Mouse (Mus musculus) bone marrow macrophage, adult 2 months (primary cell): ENCODE data around the gene Ppp1r12a.

Experiments used
- CTCF ChIP-seq: IDR thresholded peaks from 2 replicates; pipeline ENCODE4 v1.5.1; 2012; ENCODE audit warnings: low read depth, mild to moderate bottlenecking, low read length, moderate library complexity
- POLR2A ChIP-seq: IDR thresholded peaks from 2 replicates; pipeline ENCODE4 v1.6.1; 2012; ENCODE audit warnings: mild to moderate bottlenecking, low read depth, low read length, borderline replicate concordance

GRCm38 (mm10) chr10:108287438-108287801 is 125.4 kb downstream of the Ppp1r12a start:
- TF ChIP-seq POLR2A: no peak
- no peak for TF ChIP-seq CTCF
